Mouse (Mus musculus): ENCODE data around the gene Mroh2a. TPM values are rescaled to one million over a fixed set of nuclear protein-coding genes. Genes with fewer than 3 reads are reported as not detected.
"Not testable (repeated sequence)": the region's sequence is repeated elsewhere in the genome, so short reads cannot be mapped to it uniquely, and the experiment has no call there.

The Mroh2a gene
- polyA plus RNA-seq, 1 experiment from 2014 or later, result 1.3 TPM

GRCm38 (mm10) chr1:88222216-88222615 is 4.6 kb upstream of the Mroh2a start:
- Histone ChIP-seq H3K9me3 (replicated peaks) (peaks cover 29% of the 10 kb centered on the region), H3K4me3 (no peak overlapping the region), H3K4me1 (no peaks in the 10 kb centered on the region), H3K27me3 (no peaks in the 10 kb centered on the region), H3K4me2 (replicated peaks) (no peak overlapping the region), H3K27ac (no peak overlapping the region), H3K9ac (no peak overlapping the region), H3K36me3 (no peaks in the 10 kb centered on the region)
- WGBS, result 54% methylated on average over 2 of the region's 2 CpGs
- ATAC-seq (ENCODE audit: low FRiP score), result no peak

DNA sequence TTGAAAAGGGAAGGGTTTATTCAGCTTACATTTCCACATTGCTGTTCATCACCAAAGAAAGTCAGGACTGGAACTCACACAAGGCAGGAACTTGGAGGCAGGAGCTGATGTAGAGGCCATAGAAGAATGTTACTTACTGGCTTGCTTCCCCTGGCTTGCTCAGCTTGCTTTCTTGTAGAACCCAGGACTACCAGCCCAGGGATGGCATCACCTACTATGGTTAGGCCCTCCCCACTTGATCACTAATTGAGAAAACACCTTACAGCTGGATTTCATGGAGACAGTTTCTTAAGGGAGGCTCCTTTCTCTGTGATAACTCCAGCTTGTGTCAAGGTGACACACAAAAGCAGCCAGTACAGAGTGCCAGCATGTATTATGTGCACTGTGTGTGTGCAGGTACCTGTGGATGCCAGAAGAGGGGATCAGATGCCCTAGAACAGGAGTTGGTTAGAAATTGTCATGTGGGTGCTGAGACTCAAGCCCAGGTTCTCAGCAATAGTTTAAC is 3.7 kb upstream of the Mroh2a start:
- not testable (repeated sequence) for ATAC-seq (ENCODE audit: low FRiP score); H3K27ac ChIP-seq; H3K4me1 ChIP-seq; H3K36me3 ChIP-seq; H3K4me3 ChIP-seq; H3K9ac ChIP-seq; H3K4me2 ChIP-seq (replicated peaks); H3K27me3 ChIP-seq
- H3K9me3 ChIP-seq (replicated peaks), result peaks cover 32% of the 10 kb centered on the region

DNA sequence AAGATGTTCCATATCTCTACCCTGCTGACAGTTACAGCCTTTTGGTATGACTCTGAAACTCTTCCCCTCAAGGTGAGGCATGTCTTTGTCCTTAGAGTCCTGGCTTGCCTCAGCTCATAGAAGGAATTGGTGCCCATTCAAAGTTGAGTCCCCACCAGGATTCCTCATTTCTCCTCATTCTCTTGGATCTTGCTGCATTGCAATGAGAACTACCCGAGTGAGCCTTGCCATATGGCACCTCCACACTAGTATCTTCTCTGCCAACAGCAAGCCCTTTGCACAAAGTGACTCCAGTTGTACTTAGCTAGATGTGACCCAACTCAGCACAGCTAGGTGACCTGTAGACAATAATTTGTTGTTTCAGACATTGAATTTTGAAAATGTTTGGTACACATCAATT is 3.2 kb upstream of the Mroh2a start:
- no peak for ATAC-seq (ENCODE audit: low FRiP score)
- H3K27me3 ChIP-seq, result no peaks in the 10 kb centered on the region
- no peak overlapping the region for H3K9ac ChIP-seq
- H3K36me3 ChIP-seq, result no peaks in the 10 kb centered on the region
- H3K4me2 ChIP-seq (replicated peaks), result no peak overlapping the region
- WGBS, result 60% methylated on average over 1 of the region's 1 CpGs
- H3K27ac ChIP-seq, result no peak overlapping the region
- no peak overlapping the region for H3K4me3 ChIP-seq
- no peaks in the 10 kb centered on the region for H3K4me1 ChIP-seq
- peaks cover 37% of the 10 kb centered on the region for H3K9me3 ChIP-seq (replicated peaks)

GRCm38 (mm10) chr1:88224029-88224776 is 2.6 kb upstream of the Mroh2a start:
- no peak overlapping the region for H3K4me3 ChIP-seq
- H3K9me3 ChIP-seq (replicated peaks), result peaks cover 43% of the 10 kb centered on the region
- ATAC-seq (ENCODE audit: low FRiP score), result no peak
- H3K27me3 ChIP-seq, result no peaks in the 10 kb centered on the region
- no peaks in the 10 kb centered on the region for H3K4me1 ChIP-seq
- 67% methylated on average over 2 of the region's 2 CpGs for WGBS
- no peak overlapping the region for H3K27ac ChIP-seq
- no peaks in the 10 kb centered on the region for H3K36me3 ChIP-seq
- no peak overlapping the region for H3K9ac ChIP-seq
- no peak overlapping the region for H3K4me2 ChIP-seq (replicated peaks)

DNA sequence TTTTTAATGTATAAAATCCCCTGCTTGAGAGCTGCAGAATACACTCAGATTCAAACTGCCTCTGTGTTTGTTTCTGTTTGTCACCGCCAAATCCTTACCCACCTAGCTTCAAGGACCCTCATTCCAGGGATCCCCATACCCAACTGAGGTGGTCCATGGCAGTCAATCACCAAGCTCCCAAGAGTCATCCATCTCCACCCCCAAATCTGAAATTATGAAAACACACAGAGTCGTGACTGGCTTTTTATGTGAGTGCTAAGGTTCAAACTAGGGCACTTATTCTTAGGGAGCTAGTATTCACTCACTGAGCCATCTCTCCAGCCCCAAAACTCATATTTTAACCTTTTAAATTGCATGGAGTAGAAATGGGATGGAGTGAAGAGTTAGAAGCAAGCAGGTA is 1.5 kb upstream of the Mroh2a start:
- not testable (repeated sequence) for H3K4me3 ChIP-seq; H3K9ac ChIP-seq; H3K27ac ChIP-seq; H3K4me1 ChIP-seq; ATAC-seq (ENCODE audit: low FRiP score); H3K27me3 ChIP-seq; H3K4me2 ChIP-seq (replicated peaks); H3K36me3 ChIP-seq
- peaks cover 54% of the 10 kb centered on the region for H3K9me3 ChIP-seq (replicated peaks)
- 41% methylated on average over 2 of the region's 2 CpGs for WGBS

DNA sequence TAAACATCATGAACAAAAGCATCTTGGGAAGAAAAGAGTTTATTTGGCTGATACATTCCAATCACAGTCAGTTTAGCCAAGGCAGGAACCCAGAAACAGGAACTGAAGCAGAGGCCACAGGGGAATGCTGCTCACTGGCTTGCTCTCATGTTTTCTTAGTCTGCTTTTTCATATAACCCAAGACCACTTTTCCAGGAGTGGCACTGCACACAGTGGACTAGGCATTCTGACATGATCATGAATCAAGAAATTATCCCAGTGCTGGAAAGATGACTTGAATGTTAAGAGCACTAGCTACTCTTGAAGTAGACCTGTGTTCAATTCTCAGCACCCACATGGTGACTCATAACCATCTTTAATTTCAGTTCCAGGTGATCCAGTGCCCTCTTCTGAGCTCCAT is 1.0 kb upstream of the Mroh2a start:
- no peak overlapping the region for H3K9ac ChIP-seq
- H3K36me3 ChIP-seq, result no peaks in the 10 kb centered on the region
- no peaks in the 10 kb centered on the region for H3K4me1 ChIP-seq
- peaks cover 59% of the 10 kb centered on the region for H3K9me3 ChIP-seq (replicated peaks)
- no peak overlapping the region for H3K4me3 ChIP-seq
- no peak overlapping the region for H3K4me2 ChIP-seq (replicated peaks)
- no peak overlapping the region for H3K27ac ChIP-seq
- no peak for ATAC-seq (ENCODE audit: low FRiP score)
- no peaks in the 10 kb centered on the region for H3K27me3 ChIP-seq

- Histone ChIP-seq H3K9me3 (replicated peaks) (peaks cover 72% of the 10 kb centered on the region), H3K27me3 (no peaks in the 10 kb centered on the region), H3K4me1 (no peaks in the 10 kb centered on the region), H3K4me2 (replicated peaks) (no peak overlapping the region), H3K36me3 (no peaks in the 10 kb centered on the region), H3K9ac (no peak overlapping the region), H3K27ac (no peak overlapping the region), H3K4me3 (no peak overlapping the region)
- no peak for ATAC-seq (ENCODE audit: low FRiP score)
- WGBS, result 58% methylated on average over 2 of the region's 2 CpGs
These were observed 696 bp downstream of the Mroh2a start for GRCm38 (mm10) chr1:88227482-88227881.

DNA sequence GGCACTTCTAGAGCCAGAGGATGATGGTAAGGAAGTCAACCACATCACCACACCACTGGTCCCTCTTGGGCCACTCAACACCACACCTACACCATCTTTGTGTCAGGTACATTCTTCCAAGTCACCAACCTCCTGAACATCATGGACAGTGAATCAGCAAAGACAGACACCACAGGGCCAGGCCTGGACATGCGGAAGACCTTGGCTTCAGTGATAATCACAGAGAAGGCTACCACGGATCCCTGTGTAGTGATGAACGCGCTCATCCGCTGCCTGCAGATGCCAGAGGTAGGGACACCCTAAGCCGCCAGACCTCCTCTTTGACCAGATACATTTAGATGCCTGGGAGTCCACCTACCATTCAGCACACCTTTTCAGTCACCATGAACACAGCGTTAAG is 1.3 kb downstream of the Mroh2a start:
- no peaks in the 10 kb centered on the region for H3K36me3 ChIP-seq
- no peak for ATAC-seq (ENCODE audit: low FRiP score)
- 70% methylated on average over 7 of the region's 7 CpGs for WGBS
- no peaks in the 10 kb centered on the region for H3K4me1 ChIP-seq
- no peak overlapping the region for H3K4me3 ChIP-seq
- H3K27ac ChIP-seq, result no peak overlapping the region
- peaks cover 79% of the 10 kb centered on the region for H3K9me3 ChIP-seq (replicated peaks)
- no peak overlapping the region for H3K4me2 ChIP-seq (replicated peaks)
- no peak overlapping the region for H3K9ac ChIP-seq
- H3K27me3 ChIP-seq, result no peaks in the 10 kb centered on the region

GRCm38 (mm10) chr1:88229566-88229965 is 2.8 kb downstream of the Mroh2a start:
- no peak overlapping the region for H3K27ac ChIP-seq
- H3K4me1 ChIP-seq, result no peaks in the 10 kb centered on the region
- peaks cover 93% of the 10 kb centered on the region for H3K9me3 ChIP-seq (replicated peaks)
- H3K36me3 ChIP-seq, result no peaks in the 10 kb centered on the region
- ATAC-seq (ENCODE audit: low FRiP score), result no peak
- H3K27me3 ChIP-seq, result no peaks in the 10 kb centered on the region
- no peak overlapping the region for H3K4me2 ChIP-seq (replicated peaks)
- 79% methylated on average over 3 of the region's 3 CpGs for WGBS
- H3K9ac ChIP-seq, result no peak overlapping the region
- no peak overlapping the region for H3K4me3 ChIP-seq

- no peaks in the 10 kb centered on the region for H3K27me3 ChIP-seq
- WGBS, result 83% methylated on average over 5 of the region's 5 CpGs
- no peak for ATAC-seq (ENCODE audit: low FRiP score)
- H3K4me2 ChIP-seq (replicated peaks), result no peak overlapping the region
- no peak overlapping the region for H3K9ac ChIP-seq
- no peak overlapping the region for H3K4me3 ChIP-seq
- no peak overlapping the region for H3K27ac ChIP-seq
- no peaks in the 10 kb centered on the region for H3K4me1 ChIP-seq
- H3K36me3 ChIP-seq, result no peaks in the 10 kb centered on the region
- H3K9me3 ChIP-seq (replicated peaks), result peaks cover 97% of the 10 kb centered on the region
These were observed 3.2 kb downstream of the Mroh2a start for GRCm38 (mm10) chr1:88229986-88230385.

GRCm38 (mm10) chr1:88230421-88230820 is 3.6 kb downstream of the Mroh2a start:
- WGBS, result 75% methylated on average over 7 of the region's 7 CpGs

GRCm38 (mm10) chr1:88230981-88231802 is 4.4 kb downstream of the Mroh2a start:
- Histone ChIP-seq H3K4me3 (no peak overlapping the region), H3K27me3 (no peaks in the 10 kb centered on the region), H3K9ac (no peak overlapping the region), H3K4me1 (no peaks in the 10 kb centered on the region), H3K9me3 (replicated peaks) (peaks cover 100% of the 10 kb centered on the region), H3K4me2 (replicated peaks) (no peak overlapping the region), H3K36me3 (no peaks in the 10 kb centered on the region), H3K27ac (no peak overlapping the region)
- no peak for ATAC-seq (ENCODE audit: low FRiP score)
- 73% methylated on average over 6 of the region's 6 CpGs for WGBS

More at GRCm38 (mm10) chr1:88230421-88230820, 3.6 kb downstream of the Mroh2a start:
- no peak overlapping the region for H3K27ac ChIP-seq
- no peaks in the 10 kb centered on the region for H3K27me3 ChIP-seq
- no peak for ATAC-seq (ENCODE audit: low FRiP score)
- no peaks in the 10 kb centered on the region for H3K36me3 ChIP-seq
- no peak overlapping the region for H3K9ac ChIP-seq
- H3K9me3 ChIP-seq (replicated peaks), result peaks cover 100% of the 10 kb centered on the region
- H3K4me1 ChIP-seq, result no peaks in the 10 kb centered on the region
- no peak overlapping the region for H3K4me2 ChIP-seq (replicated peaks)
- H3K4me3 ChIP-seq, result no peak overlapping the region
